ENCODE assay signal across 20 mouse cellular contexts in genomic region chr16:95867516-95867915, GRCm38 (mm10).
"Had no signal": no experiment of that assay in that cellular context is flagged by ENCODE, and none has a peak within 500 bp of the region (broad histone marks: within the 10 kb centered on the region; RNA-seq: fewer than 3 reads in every experiment).

No protein-coding gene starts in this region.

- H3K4me3 ChIP-seq: kidney, embryonic 15.5 days; limb, embryonic 12.5 days; limb, embryonic 15.5 days; midbrain, embryonic 12.5 days; midbrain, embryonic 15.5 days; neural tube, embryonic 12.5 days; neural tube, embryonic 15.5 days had no signal

- H3K4me2 ChIP-seq: kidney, embryonic 15.5 days; limb, embryonic 12.5 days; limb, embryonic 15.5 days; liver, embryonic 11.5 days; lung, embryonic 14.5 days; midbrain, embryonic 12.5 days; midbrain, embryonic 15.5 days; neural tube, embryonic 12.5 days; neural tube, embryonic 15.5 days had no signal

- ATAC-seq: intestine, postnatal 0 days; liver, postnatal 0 days; lung, postnatal 0 days; midbrain, embryonic 15.5 days had no signal

- H3K27ac ChIP-seq: kidney, embryonic 15.5 days; limb, embryonic 12.5 days; limb, embryonic 15.5 days; liver, embryonic 14.5 days; macrophage; midbrain, embryonic 12.5 days; midbrain, embryonic 15.5 days; neural tube, embryonic 12.5 days; neural tube, embryonic 15.5 days had no signal

- H3K4me1 ChIP-seq: midbrain, embryonic 12.5 days; midbrain, embryonic 15.5 days; neural tube, embryonic 12.5 days had no signal

- H3K36me3 ChIP-seq: kidney, embryonic 15.5 days; limb, embryonic 12.5 days; limb, embryonic 15.5 days; midbrain, embryonic 12.5 days; midbrain, embryonic 15.5 days; neural tube, embryonic 12.5 days; neural tube, embryonic 15.5 days had no signal

- DNase-seq: kidney, adult 8-10 months; kidney, postnatal 10 days; kidney, postnatal 36 days; left cerebral cortex, postnatal 4 days; liver, postnatal 0 days; lung, embryonic 14.5 days; retina, postnatal 1 day; right cerebral cortex, postnatal 25 days had no signal

- H3K27me3 ChIP-seq: kidney, embryonic 15.5 days; limb, embryonic 15.5 days; midbrain, embryonic 12.5 days; midbrain, embryonic 15.5 days; neural tube, embryonic 12.5 days; neural tube, embryonic 15.5 days had no signal

- H3K9ac ChIP-seq: kidney, embryonic 15.5 days; limb, embryonic 12.5 days; limb, embryonic 15.5 days; liver, embryonic 14.5 days; liver, postnatal 0 days; lung, embryonic 14.5 days; midbrain, embryonic 12.5 days; midbrain, embryonic 15.5 days; neural tube, embryonic 12.5 days; neural tube, embryonic 15.5 days had no signal

- H3K9me3 ChIP-seq: kidney, embryonic 15.5 days; limb, embryonic 12.5 days; limb, embryonic 15.5 days; midbrain, embryonic 12.5 days; midbrain, embryonic 15.5 days; neural tube, embryonic 12.5 days; neural tube, embryonic 15.5 days had no signal
